Mouse (Mus musculus) stomach, postnatal 0 days (tissue): Measurements from ENCODE around the gene Cep95.
"Not testable (repeated sequence)": the region's sequence is repeated elsewhere in the genome, so short reads cannot be mapped to it uniquely, and the experiment has no call there.

Source experiments
- CTCF ChIP-seq: IDR thresholded peaks from 2 replicates; pipeline ENCODE4 v1.5.1; 2016; ENCODE audit warnings: antibody characterized with exemption, low read depth, mild to moderate bottlenecking, moderate library complexity
- EP300 ChIP-seq: optimal IDR thresholded peaks from 2 replicates; pipeline ENCODE3; 2016; ENCODE audit warnings: antibody characterized with exemption

GRCm38 (mm10) chr11:106740724-106741123 lies 48.3 kb upstream of the Cep95 start:
- TF ChIP-seq EP300, result not testable (repeated sequence)
- TF ChIP-seq CTCF, result peak; percentile 21; the same call in 1 of the 2 replicates
